Mouse (Mus musculus) forebrain, embryonic 11.5 days (tissue): ENCODE results near the gene 2310050C09Rik. TPM values are rescaled to one million over a fixed set of nuclear protein-coding genes. Genes with fewer than 3 reads are reported as not detected.

ENCODE experiments used
- ATAC-seq: fragments of 200-750 bp; cut with Nextera tagmentation; replicated peaks from 2 replicates; pipeline ENCODE4 v1.8.0; 2017; ENCODE audit warnings: moderate TSS enrichment; ENCODE audit not compliant: low FRiP score
- DNase-seq: peaks from one replicate; pipeline ENCODE4 v3.0.0-alpha.2; 2017; ENCODE audit warnings: low spot score
- H3K27ac ChIP-seq: fragments of 300-500 bp; sonication (generic); 2 replicates; pipeline ENCODE4 v1.5.1; 2014; ENCODE audit warnings: low read depth, low read length
- H3K27me3 ChIP-seq: fragments of 300-500 bp; sonication (generic); 2 replicates; pipeline ENCODE4 v1.6.1; 2014; ENCODE audit warnings: mild to moderate bottlenecking, low read length, mixed read lengths; ENCODE audit not compliant: control insufficient read depth, insufficient read depth
- H3K36me3 ChIP-seq: fragments of 300-500 bp; sonication (generic); 2 replicates; pipeline ENCODE4 v1.6.1; 2014; ENCODE audit warnings: mild to moderate bottlenecking, low read length, moderate library complexity, mixed read lengths; ENCODE audit not compliant: control insufficient read depth, insufficient read depth
- H3K4me1 ChIP-seq: fragments of 300-500 bp; sonication (generic); replicated peaks from 2 replicates; pipeline ENCODE4 v1.6.1; 2014; ENCODE audit warnings: low read length, mixed read lengths; ENCODE audit not compliant: control insufficient read depth, insufficient read depth
- H3K4me2 ChIP-seq: fragments of 300-500 bp; sonication (generic); 2 replicates; pipeline ENCODE4 v1.6.1; 2014; ENCODE audit warnings: low read depth, mild to moderate bottlenecking, low read length, moderate library complexity, mixed read lengths; ENCODE audit not compliant: severe bottlenecking
- H3K4me3 ChIP-seq: fragments of 300-500 bp; sonication (generic); 2 replicates; pipeline ENCODE4 v1.5.1; 2014; ENCODE audit warnings: low read depth, low read length
- H3K9ac ChIP-seq: fragments of 300-500 bp; sonication (generic); 2 replicates; pipeline ENCODE4 v1.6.1; 2014; ENCODE audit warnings: low read length
- H3K9me3 ChIP-seq: fragments of 300-500 bp; sonication (generic); 2 replicates; pipeline ENCODE4 v1.6.1; 2016; ENCODE audit warnings: low read length, mixed read lengths; ENCODE audit not compliant: control insufficient read depth
- WGBS: fragments of 180-500 bp; shearing (Covaris S2); extraction: QIAGEN DNeasy Blood & Tissue Kit; methylation state at CpG from one replicate; pipeline ENCODE4 v1.1.7; 2014; 5-methylcytosine and 5-hydroxymethylcytosine counted together
- polyA plus RNA-seq: library from polyadenylated mRNA; unstranded; fragments of >200 nt; fragmentation: Nextera tagmentation; extraction: Ambion mirVana; gene quantifications from 2 replicates; pipeline ENCODE4 v1.2.1, GENCODE M21; 2014

The 2310050C09Rik gene
- polyA plus RNA-seq, 1 experiment from 2014 or later, result not detected

DNA sequence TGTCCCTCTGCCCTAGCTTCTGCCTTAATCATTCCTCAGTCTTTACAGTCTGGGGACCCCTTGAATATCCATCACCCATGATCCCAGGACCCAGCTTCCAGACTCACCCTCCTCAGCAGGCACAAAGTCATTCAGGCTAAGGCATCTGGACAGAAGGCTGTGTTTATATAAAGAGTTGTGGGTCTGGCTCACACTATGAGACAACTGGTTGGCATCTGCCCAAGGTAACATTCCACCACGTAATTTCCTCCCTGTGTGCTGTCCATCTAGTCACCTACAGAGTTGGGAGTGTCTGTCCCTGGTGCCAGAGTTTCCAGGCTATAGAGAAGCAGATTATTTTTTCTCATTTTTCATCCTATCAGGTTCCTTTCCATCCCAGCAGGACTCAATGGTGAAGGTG lies 42.9 kb downstream of the 2310050C09Rik start, which contains the start of gene Kprp:
TSS of gene Kprp (minus strand) at position 140 of the 400 bp plus-strand sequence.
- H3K27me3 ChIP-seq, result no peaks in the 10 kb centered on the region
- no peak within 1 kb of the TSS for H3K9ac ChIP-seq
- H3K4me1 ChIP-seq, result no peaks in the 10 kb centered on the region
- no peak for DNase-seq
- 59% methylated on average over 1 of the region's 1 CpGs for whole genome bisulfite sequencing
- no peak for ATAC-seq
- H3K9me3 ChIP-seq, result no peaks in the 10 kb centered on the region
- no peak within 1 kb of the TSS for H3K4me2 ChIP-seq
- H3K4me3 ChIP-seq, result no peak within 1 kb of the TSS
- no peaks in the 10 kb centered on the region for H3K36me3 ChIP-seq
- H3K27ac ChIP-seq, result no peak within 1 kb of the TSS

DNA sequence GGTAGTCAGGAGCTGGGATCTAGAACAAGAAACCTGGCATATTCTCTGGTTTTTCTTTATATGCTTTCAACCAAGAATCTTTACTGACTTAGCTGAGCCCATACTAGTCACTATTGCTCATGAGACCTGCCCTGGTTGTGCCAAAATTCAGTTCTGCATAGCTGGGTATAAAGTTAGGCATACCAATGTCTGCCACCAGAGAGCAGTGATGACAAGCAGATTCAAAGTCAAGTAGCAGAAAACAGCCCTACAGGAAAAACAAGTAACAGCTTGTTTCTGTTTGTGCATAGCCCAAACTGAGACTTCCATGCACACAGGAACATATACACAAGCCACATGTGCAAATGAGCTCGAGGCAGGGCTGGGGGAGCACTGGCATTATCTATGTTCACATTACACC lies 44.2 kb downstream of the 2310050C09Rik start:
- Histone ChIP-seq H3K4me3 (no peak overlapping the region), H3K9me3 (no peaks in the 10 kb centered on the region), H3K9ac (no peak overlapping the region), H3K27me3 (no peaks in the 10 kb centered on the region), H3K4me1 (no peaks in the 10 kb centered on the region), H3K27ac (no peak overlapping the region), H3K36me3 (no peaks in the 10 kb centered on the region), H3K4me2 (no peak overlapping the region)
- ATAC-seq (no peak), DNase-seq (no peak)
- 43% methylated on average over 1 of the region's 1 CpGs for WGBS

Other genes with a start within 250 kb of the 2310050C09Rik start
- gene Lce6a, start 248.6 kb downstream of the 2310050C09Rik start, polyA plus RNA-seq, result not detected in 2 replicates
- gene Lce1a1, start 221.9 kb downstream of the 2310050C09Rik start, polyA plus RNA-seq, result not detected in 2 replicates
- gene Lce1b, start 213.3 kb downstream of the 2310050C09Rik start, polyA plus RNA-seq, result not detected in 2 replicates
- gene Lce1a2, start 199.9 kb downstream of the 2310050C09Rik start, polyA plus RNA-seq, result not detected in 2 replicates
- gene Lce1c, start 191.0 kb downstream of the 2310050C09Rik start, polyA plus RNA-seq, result not detected in 2 replicates
- gene Lce1d, start 183.0 kb downstream of the 2310050C09Rik start, polyA plus RNA-seq, result not detected in 2 replicates
- gene Lce1e, start 161.1 kb downstream of the 2310050C09Rik start, polyA plus RNA-seq, result not detected in 2 replicates
- gene Lce1f, start 149.9 kb downstream of the 2310050C09Rik start, polyA plus RNA-seq, result not detected in 2 replicates
- gene Gm38119, start 131.1 kb downstream of the 2310050C09Rik start, polyA plus RNA-seq, result not detected in 2 replicates
- not detected in 2 replicates for gene Lce1g, start 117.9 kb downstream of the 2310050C09Rik start, polyA plus RNA-seq
- gene Lce1h, start 105.2 kb downstream of the 2310050C09Rik start, polyA plus RNA-seq, result not detected in 2 replicates
- not detected in 2 replicates for gene Lce1i, start 91.3 kb downstream of the 2310050C09Rik start, polyA plus RNA-seq
- not detected in 2 replicates for gene Lce1j, start 79.7 kb downstream of the 2310050C09Rik start, polyA plus RNA-seq
- gene Lce1k, start 62.3 kb downstream of the 2310050C09Rik start, polyA plus RNA-seq, result not detected in 2 replicates
- gene Kprp, start 43.0 kb downstream of the 2310050C09Rik start, polyA plus RNA-seq, result not detected in 2 replicates
- not detected in 2 replicates for gene Lce1l, start 18.9 kb downstream of the 2310050C09Rik start, polyA plus RNA-seq
- not detected in 2 replicates for gene Lce3a, start 56.0 kb upstream of the 2310050C09Rik start, polyA plus RNA-seq
- gene Lce3b, start 62.8 kb upstream of the 2310050C09Rik start, polyA plus RNA-seq, result not detected in 2 replicates
- not detected in 2 replicates for gene Lce3c, start 74.3 kb upstream of the 2310050C09Rik start, polyA plus RNA-seq
- gene Lce3d, start 87.2 kb upstream of the 2310050C09Rik start, polyA plus RNA-seq, result not detected in 2 replicates
- gene Lce3e, start 96.8 kb upstream of the 2310050C09Rik start, polyA plus RNA-seq, result not detected in 2 replicates
- not detected in 2 replicates for gene Lce3f, start 122.0 kb upstream of the 2310050C09Rik start, polyA plus RNA-seq
- not detected in 2 replicates for gene Crct1, start 145.5 kb upstream of the 2310050C09Rik start, polyA plus RNA-seq
- not detected in 2 replicates for gene Lce1m, start 148.8 kb upstream of the 2310050C09Rik start, polyA plus RNA-seq
- not detected in 2 replicates for gene Gm4858, start 198.6 kb upstream of the 2310050C09Rik start, polyA plus RNA-seq